Mouse (Mus musculus) naive thymus-derived CD4-positive, alpha-beta T cell, adult 2 months (primary cell): ENCODE measurements around the gene Casp9.
"Not testable (repeated sequence)": the region's sequence is repeated elsewhere in the genome, so short reads cannot be mapped to it uniquely, and the experiment has no call there.

Source experiments
- DNase-seq: peaks from one replicate; pipeline ENCODE4 v3.0.0-alpha.2; 2011; ENCODE audit warnings: low read depth

Gene Casp9

DNA sequence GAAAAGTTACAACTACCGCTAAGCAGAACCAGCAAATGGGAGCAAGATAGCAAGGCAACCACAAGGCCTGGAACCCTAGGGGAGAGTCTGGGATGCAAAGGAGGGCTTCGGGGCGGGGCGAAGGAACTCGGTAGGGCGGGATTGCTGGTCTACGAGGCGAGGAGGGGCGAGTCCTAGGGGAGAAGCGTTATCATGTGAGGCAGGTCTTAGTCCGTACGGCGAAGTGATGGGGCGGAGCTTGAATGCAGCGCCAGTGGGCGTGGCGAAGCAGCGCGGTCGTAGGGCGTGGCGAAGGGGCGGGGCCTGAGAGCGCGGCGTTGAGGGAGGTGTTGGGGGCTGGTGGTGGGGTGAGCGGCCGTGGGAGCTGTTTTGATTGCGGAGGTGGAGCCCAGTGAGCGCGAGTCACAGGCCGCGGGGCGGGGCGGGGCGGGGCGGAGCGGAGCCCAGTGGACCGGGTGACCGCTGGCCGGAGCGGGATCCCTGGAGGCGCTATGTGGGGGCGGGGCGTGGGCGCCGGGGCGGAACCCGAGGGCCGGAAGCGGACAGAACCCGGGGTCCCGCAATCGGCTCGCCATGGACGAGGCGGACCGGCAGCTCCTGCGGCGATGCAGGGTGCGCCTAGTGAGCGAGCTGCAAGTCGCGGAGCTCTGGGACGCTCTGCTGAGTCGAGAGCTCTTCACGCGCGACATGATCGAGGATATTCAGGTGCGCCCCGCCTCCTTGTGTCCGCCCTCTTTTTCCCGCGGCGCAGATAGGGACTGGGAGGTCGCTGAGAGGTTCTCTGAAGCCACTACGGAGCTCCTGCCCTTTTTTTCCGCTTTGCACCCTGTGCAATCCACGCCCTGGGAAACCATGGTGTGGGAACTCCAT is at the start of gene Casp9:
Gene Casp9 (plus strand): TSS at position 331 of the 870 bp plus-strand sequence.
- DNase-seq = peak; percentile 98

DNA sequence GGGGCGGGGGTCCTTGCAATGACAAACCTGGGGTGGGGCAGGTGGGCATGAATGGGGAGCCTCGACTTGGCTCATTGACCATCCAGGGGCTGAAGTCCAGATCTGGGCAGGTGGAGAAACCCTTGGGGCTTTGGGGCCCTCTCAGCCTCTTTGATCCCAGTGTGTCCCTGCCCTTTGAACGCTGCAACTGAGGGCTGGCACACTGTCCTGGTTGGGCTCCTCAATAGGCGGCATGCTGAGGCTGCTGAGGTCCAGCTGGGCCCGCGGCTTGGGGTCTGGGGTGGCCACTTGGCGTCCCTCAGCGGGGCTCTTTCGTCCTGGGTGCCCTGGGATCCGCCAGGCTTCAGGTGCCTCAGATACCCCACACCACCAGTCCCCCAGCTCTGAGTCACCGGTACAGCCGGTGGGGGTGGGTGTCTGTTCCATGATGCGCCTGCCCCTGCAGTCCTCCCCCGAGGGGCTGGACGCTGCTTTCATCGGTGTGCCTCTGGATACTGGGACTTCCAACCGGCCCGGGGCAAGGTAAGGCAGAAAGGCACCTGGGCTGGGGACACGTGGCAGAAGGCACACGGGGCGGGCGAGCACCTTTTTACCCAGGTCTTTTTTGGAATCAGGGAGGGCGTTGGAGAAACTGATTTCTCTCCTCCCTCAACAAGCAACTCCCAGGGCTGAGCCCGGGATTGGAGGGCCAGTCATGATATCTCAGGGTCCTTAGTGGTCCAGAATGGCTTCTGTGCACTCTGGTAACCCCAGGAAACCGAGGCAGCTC is 46.6 kb upstream of the Casp9 start, which contains the start of gene Agmat:
Gene Agmat (plus strand): TSS at position 95 of the 769 bp plus-strand sequence.
- no peak for DNase-seq

DNA sequence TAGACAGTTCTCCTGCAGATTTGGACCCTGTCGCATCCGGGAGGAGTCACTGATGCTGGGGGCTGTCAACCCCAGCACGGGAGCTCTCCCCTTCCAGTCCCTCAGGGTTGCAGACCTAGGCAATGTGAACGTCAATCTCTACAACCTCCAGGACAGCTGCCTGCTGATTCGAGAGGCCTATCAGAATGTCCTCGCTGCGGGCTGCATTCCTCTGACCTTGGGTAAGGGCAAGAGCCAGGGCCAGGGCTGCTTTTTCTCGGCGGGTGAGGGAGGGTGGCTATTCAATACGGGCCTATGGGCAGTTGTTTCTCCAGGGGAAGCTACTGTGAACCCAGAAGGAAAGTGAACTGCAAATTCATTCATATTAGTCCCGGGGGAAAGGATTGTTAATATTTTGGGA is 43.9 kb upstream of the Casp9 start:
- DNase-seq = no peak

DNA sequence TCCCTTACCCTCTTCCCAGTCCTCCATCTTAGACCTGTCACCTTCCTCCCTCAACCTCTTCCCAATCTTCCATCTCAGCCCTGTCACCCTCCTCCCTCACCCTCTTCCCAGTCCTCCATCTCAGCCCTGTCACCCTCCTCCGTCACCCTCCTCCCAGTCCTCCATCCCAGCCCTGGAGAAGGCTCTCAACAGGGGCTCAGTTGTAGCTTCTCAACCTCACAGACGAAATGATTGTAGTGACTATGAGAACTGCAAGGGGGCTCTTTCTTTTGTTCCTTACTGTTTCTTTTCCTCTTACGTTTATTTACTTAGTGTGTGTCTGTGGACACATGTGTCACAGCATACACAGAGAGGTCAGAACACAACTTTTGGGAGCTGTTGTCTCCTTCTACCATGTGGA is 42.6 kb upstream of the Casp9 start:
- DNase-seq = peak; percentile 17

DNA sequence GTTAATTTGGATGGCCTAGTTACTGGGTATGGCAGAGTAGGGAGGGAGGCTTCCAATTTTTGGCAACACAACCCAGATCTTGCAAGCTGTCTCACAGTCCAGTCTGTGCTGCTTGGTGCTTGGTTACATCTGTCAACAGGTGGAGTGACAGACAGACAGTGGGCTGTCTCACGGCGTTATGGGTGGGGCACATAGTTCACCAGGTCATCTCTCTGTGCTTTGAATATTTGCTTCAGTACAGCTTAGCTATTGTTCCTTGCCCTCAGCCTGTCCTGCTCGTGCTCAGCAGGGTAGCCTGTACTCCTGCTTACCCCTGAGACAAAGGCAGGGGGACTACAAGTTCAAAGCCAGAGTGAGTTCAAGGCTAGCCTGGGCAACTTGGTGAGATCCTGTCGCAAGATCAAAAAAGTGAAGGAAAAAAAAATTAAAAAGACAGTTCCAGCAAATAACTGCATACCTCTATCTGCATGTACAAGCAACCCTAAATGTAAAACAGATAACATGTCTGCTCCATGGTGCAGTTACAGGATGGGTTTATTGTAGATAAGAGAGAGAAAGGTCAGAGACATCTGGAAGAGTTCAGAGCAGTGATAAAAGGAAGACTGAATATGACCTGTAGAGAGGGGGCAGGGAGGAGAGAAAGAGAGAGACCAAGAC is 41.9 kb upstream of the Casp9 start:
- DNase-seq = no peak

DNA sequence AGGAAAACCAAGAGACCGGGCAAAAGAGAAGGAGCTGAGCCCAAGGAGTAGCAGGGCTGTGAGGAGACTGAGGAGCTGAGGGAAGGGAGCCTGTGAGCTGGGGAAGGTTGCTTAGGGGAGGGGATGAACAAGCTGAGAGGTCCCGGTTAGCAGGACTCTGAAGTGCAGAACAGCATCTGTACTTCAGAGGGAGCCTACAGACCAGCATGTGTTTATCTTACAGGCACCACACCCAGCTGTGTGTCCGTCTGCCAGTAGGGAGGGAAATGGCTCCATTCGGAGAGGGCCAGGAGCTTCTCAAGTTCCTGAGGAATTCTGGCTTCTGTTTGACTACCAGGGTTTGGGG is 41.4 kb upstream of the Casp9 start:
- DNase-seq = no peak

DNA sequence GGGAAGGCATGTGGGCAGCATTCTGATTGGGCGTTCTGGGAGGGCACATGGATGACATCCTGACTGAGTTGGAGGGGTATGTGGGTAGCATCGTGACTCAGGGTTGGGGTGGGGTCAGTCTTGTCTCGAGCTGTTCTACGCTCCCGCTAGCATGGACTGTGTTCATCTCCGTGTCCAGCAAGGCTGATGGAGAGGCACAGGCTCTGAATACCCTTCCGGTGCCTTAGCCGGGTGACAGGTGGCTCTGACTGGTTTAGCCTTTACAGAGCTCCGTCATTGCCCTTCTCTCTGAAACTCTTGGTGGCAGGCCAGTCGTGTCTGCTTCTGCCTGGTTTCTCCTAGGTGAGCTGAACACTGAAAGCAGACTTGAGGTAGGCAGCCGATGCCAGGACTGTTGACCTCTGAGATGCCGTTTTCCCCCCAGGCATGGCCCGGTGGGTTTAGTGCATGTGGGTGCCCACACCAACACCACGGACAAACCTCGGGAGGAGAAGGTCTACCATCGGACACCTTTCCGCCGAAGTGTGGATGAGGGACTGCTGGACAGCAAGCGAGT is 38.0 kb upstream of the Casp9 start:
- no peak for DNase-seq

DNA sequence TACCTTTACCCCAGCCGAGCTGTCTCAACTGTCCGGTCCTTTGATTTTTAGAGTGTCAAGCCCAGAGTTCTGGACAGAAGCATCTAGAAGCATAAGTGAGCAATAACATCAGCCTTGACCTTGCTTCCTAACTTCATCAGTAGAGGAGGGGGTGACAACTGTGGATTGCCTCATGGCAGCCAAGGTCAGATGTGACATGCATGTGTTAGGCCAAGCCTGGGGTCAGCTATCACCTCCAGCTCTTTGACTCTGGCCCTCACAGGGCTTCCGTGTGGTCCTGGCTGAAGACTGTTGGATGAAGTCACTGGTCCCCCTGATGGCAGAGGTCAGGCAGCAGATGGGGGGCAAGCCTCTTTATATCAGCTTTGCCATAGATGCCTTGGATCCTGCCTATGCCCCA is 36.3 kb upstream of the Casp9 start:
- no peak for DNase-seq

DNA sequence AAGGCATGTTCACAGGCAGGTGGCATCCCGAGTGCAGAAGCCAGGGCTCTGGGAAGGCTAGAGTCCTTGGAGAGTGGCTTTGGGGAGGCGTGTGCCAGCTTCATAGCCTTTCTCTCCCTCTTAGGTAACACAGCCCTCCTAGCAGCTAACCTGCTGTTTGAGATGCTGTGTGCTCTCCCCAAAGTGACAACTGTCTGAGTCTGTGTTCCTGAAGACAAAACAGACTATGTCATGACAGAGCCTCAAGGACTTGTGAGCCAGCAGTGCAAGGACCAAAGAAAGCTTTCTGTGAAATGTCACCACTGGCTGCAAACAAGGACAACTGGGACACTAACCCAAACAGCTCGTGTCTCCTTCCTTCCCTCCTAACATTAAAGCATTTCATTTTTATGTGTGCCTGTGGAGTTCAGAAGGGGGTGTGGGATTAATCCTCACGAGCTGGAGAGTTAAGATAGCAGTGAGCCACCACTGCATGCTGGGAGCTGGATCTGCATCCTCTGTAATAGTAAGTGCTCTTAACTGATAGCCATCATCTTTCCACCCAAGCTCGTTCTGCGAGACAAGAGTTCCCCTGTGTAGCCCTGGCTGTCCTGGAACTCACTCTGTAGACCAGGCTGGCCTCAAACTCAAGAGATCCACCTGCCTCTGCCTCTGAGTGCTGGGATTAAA is 34.4 kb upstream of the Casp9 start:
- DNase-seq = no peak

DNA sequence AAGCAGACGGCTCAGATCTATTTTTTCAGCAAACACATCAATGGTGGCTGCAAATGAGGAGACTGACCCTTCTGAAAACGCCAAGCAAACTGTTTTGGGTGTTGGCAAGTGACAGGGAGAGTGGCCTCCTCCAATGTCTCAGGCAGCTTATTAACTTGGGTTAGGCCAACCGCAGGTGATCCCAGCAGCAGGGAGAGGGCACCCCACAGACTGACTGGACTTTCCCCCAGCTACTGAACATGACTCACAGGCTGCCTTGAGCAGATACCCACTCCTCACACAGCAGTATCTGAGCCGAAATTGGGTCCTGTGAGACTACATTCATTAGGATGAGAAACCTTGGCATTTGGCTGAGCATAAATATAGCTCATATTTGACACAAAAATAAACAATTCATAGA is 32.5 kb upstream of the Casp9 start:
- DNase-seq = no peak

DNA sequence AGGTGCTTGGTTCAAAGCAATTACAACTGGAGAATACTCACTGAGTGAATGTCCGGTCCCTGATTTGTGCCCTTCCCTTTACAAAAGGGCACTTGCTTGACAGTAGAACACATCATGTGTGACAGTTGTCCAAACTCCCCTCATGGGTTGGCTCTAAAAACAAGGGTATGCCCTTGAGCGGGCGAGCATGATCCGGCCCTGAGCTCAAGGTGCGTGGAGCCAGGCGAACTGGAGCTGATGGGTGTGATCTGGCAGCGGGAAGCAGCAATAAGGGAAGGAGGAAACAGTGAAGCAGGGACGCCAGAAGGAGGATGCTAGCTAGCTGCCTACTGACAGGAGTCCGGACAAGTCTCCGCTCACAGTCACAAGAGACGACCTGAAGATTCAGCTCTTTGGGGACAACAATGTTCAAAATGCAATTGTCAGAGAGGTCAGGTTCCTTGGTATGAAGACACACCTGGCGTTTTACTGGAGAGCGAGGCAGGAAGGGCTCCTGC is 31.3 kb upstream of the Casp9 start:
- DNase-seq = no peak

DNA sequence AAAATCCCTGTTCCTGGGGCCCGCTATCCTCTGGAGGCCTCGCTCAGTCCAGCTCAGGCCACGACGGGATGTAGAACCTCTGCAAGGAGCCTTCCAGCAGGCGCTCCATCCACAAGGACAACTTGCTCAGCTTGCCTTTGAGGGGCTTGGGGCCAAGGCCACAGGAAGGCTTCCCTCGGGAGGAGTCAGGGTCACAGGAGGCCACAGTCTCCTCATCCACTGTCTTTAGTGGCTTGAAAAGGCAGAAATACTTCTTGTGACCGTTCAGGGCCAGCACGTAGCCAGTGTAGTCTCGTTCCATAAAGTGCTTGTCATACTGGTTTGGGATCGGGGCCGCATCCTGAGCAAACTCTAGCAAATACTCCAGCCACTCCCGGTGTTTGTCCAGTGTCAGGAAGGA is 29.9 kb upstream of the Casp9 start:
- DNase-seq = no peak

DNA sequence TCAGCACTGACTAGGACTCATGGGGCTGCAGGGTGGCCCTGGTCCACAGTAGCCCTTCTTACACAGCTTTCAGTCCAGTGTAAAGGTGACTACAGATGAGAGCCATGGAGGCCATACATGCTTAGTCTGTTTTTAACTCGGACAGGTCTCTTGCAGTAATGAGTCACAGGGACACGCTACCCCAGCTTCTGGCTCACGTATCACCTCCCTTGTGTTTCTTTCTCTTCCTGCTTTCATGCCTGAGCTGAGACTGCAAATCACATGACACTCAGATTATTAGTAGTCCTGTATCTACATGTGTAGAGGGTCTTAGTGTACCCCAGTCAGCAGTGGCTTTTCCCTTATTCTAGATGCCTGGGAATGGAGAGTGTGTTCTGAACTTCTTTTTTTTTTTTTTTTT is 28.4 kb upstream of the Casp9 start:
- DNase-seq = no peak

DNA sequence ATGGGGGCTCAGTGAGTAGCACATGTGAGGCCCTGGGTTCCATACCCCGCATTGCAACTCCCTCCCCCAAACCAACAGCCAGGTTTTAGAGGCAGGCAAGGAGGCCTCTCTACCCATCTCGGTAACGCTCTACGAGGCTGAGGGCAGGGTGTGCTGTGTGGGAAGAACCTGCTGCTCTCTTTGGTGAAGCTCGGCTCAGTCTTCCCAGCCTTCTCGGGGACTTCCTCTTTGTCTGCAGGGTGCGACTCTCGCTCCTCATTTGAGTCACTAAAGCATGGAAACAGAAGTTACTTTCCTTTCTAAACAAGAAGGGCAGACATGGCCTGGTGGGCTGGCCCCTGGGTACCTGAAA is 27.1 kb upstream of the Casp9 start:
- no peak for DNase-seq

DNA sequence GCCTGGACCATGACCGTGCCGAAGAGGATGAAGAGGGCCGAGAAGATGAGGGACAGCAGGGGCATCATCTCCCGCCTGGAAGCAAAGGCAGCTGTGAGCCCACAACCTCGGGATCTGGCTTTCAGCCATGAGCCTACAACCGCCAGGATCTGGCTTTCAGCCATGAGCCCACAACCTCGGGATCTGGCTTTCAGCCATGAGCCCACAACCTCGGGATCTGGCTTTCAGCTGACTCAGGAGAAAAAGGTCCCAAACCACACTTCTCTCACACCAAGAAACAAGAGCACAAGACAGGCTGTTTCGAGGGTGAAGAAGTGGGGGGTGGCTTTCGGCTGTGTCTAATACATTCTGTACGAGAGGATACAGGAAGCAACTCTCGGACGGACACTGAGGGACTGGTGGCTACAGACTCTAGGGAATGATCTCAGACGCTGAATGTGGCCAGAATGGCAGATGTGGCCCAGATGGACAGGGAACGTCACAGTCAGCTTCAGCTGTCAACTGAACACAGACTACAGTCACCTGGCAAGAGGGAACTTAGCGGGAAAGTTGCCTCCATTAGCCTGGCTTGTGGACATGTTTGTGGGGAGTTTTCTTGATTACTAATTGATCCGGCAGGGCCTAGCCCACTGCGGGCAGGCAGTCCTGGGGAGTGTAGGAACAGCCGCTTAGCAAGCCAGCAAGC is 26.6 kb upstream of the Casp9 start:
- no peak for DNase-seq

DNA sequence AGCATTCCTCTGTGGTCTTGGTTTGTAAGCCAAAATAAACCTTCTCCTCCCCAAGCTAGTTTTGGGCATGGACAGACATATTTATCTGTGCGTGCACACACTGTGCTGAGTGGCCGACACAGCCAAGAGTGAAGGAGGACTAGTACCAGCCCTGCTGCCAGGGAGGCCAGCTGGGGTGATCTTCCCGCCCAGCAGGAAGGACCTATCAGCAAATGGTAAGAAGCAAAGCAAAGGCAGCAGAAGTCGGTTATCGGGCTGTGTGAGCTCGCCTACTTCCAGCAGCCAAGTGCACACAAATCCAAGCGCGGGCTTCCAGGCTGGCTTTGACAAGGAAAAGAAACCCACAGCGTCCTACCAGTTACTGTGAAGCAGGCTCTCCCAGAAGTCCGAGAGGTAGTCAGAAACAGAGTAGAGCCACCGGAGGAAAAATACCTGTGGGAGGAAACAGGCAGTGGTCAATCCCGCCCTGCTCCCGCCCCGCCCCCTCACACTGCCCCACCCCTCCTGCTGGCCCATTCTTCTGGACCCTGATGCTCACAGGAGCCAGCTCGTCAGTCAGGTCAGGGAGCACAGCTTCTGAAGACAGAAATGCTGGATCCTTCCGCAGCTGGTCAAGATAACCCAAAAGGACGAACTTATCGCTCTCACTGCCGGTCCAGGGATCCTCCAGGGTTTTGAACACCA is 25.9 kb upstream of the Casp9 start:
- no peak for DNase-seq

DNA sequence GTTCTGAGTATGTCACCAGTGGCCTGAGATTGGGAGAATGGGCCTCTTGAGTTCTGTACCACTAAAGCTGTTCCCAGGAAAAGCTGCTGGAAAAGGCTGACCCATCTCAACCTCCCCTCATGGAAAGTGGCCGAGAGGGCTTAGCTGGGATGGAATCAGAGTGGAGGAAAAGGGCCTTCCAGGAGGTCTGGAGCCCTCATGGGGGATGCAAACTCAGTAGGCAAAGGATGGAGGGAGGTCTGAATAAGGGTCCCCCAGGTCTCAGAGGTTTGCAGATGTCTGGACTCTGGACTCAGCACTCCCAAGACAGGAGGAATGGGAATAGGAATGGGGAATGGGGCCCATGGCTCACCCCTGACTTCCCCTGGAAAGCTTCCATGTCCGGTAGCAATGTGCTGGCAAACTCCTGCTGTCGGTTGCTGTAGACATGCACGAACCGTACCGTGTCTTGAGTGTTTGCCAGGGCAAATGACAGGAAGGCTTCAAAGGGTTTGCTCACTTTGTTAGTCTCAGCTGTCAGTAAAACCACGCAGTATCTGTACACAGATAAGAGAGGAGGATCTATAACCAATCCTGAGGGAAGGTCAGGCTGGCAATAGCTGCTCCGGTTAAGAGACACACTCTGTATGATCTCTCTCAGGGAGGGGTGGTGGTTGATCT is 23.8 kb upstream of the Casp9 start:
- no peak for DNase-seq

DNA sequence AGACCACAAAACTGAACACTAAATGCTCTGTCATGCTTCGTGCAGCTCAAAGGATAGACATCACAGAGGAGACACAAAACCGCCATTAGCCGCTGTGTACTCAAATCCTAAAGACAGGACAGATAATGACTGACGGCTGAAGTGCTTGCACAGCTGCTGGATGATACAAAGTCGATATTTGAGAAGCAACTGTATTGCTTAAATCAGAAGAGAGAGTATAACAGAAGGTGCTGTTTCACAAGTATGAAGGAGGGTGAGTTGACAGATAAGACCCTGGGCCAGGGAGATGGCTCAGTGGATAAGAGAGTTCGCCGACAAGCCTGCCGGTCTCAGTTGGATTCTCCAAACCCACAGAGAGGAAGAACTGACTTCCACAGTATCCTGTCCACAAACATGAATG is 21.6 kb upstream of the Casp9 start:
- no peak for DNase-seq

DNA sequence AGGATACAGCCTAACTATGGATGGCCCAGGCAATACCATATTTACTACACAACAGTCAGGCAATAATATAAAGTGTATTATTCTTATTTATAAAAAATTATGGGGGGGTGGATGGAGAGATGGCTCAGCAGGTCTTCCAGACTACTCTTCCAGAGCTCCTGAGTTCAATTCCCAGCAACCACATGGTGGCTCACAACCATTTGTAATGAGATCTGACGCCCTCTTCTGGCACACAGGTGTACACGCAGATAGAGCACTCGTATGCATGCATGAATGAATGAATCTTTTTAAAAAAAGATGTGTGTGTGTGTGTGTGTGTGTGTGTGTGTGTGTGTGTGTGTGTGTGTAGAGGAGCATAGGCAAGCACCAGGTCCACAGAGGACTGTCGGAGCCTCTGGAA is 20.4 kb upstream of the Casp9 start:
- not testable (repeated sequence) for DNase-seq

DNA sequence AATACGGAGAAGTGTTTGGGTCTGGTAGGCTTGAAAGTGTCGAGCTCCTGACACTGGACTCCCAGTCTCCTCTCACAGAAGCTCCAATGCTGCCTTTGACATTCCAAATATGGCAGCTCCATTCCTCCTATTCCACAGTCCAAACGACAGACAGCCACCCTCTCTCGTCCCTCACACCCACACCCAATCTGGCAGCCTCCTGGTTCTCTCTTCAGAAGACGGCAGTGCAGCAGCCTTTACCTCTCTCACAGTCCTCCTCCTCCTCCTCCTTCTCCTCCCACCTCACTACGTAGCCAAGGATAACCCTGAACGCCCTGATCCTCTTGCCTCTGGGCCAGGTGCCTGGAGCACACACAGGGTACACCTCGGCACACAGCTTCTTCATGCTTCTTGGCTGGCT is 13.6 kb upstream of the Casp9 start:
- no peak for DNase-seq
